Mouse (Mus musculus) small intestine, adult 2 months (tissue): Measurements from ENCODE around the gene Vasn.

ENCODE experiments used
- CTCF ChIP-seq: fragments of 200-500 bp; IDR thresholded peaks from 2 replicates; pipeline ENCODE4 v1.5.1; 2012; ENCODE audit warnings: low read depth, mild to moderate bottlenecking, control low read depth, inconsistent platforms, low read length, moderate library complexity, mixed read lengths; ENCODE audit not compliant: insufficient replicate concordance, insufficient read length; ENCODE audit errors: extremely low read depth
- POLR2A ChIP-seq: fragments of 200-500 bp; IDR thresholded peaks from 2 replicates; pipeline ENCODE4 v1.6.1; 2012; ENCODE audit warnings: low read depth, mild to moderate bottlenecking, control low read depth, inconsistent platforms, low read length, moderate library complexity

GRCm38 (mm10) chr16:4654706-4655105 lies 15.0 kb downstream of the Vasn start:
- TF ChIP-seq CTCF: no peak
- TF ChIP-seq POLR2A: no peak
